Mouse (Mus musculus): Measurements from ENCODE around the gene Fdx1. TPM values are rescaled to one million over a fixed set of nuclear protein-coding genes. Genes with fewer than 3 reads are reported as not detected.
A peak's percentile ranks its signal among the peaks of the same experiment; 100 is the strongest.

Gene Fdx1
- polyA plus RNA-seq, 1 experiment = 58.6 TPM

DNA sequence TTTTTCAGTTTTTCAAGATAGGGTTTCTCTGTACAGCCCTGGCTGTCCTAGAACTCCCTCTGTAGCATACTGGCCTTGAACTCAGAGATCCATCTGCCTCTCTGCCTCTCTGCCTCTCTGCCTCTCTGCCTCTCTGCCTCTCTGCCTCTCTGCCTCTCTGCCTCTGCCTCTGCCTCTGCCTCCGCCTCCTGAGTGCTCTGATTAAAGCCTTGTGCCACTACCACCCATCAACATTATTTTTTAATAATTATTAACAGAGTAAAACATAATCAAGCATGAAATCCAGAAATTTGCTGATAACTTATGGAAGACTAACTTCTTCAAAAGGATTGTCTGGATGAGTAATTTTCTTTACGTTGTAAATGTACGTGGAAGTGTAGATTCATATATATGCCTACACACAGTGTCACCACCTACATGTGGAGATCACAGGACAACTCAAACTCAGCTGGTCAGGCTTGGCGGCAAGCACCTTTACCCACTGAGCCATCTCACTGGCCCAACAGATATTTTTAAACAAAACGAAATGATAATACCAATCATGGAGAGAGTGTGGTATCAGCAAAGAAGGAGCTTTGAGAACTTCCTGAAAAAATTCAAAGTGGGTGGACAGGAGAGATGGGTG is 31.4 kb upstream of the Fdx1 start:
- no peak for TF ChIP-seq POLR2A (IDR thresholded peaks at IDR 0.05; ENCODE audit: control insufficient read depth, low read depth, low read length)
- TF ChIP-seq CTCF (IDR thresholded peaks at IDR 0.05; ENCODE audit: control insufficient read depth, insufficient read depth, insufficient replicate concordance, low read depth, low read length) = no peak

DNA sequence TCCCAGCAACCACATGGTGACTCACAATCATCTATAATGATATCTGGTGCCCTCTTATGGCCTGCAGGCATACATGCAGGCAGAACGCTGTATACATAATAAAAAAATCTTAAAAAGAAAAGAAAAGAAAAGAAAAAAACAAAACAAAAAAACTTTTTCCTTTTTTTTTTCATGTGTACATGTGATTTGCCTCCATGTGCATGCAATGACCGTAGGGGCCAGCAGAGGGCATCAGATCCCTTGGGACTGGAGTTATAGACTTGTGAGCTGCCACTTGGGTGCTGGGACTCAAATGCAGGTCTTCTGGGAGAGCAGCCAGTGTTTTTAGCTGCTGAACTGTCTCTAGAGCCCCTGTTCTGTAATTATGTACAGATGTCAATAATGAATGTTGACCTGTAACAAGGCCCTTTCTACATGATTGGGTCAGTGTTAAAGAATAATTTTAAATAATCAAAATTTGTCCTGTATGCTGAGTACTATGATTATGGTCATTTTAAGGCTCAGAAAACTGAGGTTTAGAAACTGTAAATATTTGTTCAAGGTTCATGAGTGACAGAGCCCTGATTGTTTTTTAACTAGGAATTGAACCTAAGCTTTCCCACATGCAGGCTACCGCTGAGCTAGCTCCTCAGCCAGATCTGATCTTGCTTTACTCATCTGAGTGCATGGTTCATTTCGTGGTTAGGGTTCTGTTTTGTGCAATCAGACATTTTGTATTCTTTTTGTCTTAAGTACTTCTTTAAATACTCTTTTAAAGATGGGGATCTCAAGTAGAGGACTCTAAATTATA is 30.3 kb upstream of the Fdx1 start:
- no peaks in the 10 kb centered on the region for H3K36me3 ChIP-seq (ENCODE audit: control insufficient read depth, insufficient read depth, low read length)
- H3K4me1 ChIP-seq (ENCODE audit: control insufficient read depth, insufficient read depth, low read length) = no peaks in the 10 kb centered on the region
- peak; percentile 35; the same call in 1 of the 2 replicates for TF ChIP-seq CTCF (IDR thresholded peaks at IDR 0.05; ENCODE audit: control insufficient read depth, insufficient read depth, insufficient replicate concordance, low read depth, low read length)
- TF ChIP-seq POLR2A (IDR thresholded peaks at IDR 0.05; ENCODE audit: control insufficient read depth, low read depth, low read length) = no peak
- H3K4me3 ChIP-seq (ENCODE audit: control insufficient read depth, low read depth, low read length) = no peak overlapping the region
- no peak overlapping the region for H3K27ac ChIP-seq (ENCODE audit: control insufficient read depth, insufficient read depth, low read depth, low read length)
- no peaks in the 10 kb centered on the region for H3K27me3 ChIP-seq (ENCODE audit: control insufficient read depth, insufficient read depth, low read length)

More for the DNA sequence above, 31.4 kb upstream of the Fdx1 start:
- Histone ChIP-seq H3K36me3 (ENCODE audit: control insufficient read depth, insufficient read depth, low read length) (no peaks in the 10 kb centered on the region), H3K4me3 (ENCODE audit: control insufficient read depth, low read depth, low read length) (no peak overlapping the region), H3K27me3 (ENCODE audit: control insufficient read depth, insufficient read depth, low read length) (no peaks in the 10 kb centered on the region), H3K27ac (ENCODE audit: control insufficient read depth, insufficient read depth, low read depth, low read length) (no peak overlapping the region), H3K4me1 (ENCODE audit: control insufficient read depth, insufficient read depth, low read length) (no peaks in the 10 kb centered on the region)

DNA sequence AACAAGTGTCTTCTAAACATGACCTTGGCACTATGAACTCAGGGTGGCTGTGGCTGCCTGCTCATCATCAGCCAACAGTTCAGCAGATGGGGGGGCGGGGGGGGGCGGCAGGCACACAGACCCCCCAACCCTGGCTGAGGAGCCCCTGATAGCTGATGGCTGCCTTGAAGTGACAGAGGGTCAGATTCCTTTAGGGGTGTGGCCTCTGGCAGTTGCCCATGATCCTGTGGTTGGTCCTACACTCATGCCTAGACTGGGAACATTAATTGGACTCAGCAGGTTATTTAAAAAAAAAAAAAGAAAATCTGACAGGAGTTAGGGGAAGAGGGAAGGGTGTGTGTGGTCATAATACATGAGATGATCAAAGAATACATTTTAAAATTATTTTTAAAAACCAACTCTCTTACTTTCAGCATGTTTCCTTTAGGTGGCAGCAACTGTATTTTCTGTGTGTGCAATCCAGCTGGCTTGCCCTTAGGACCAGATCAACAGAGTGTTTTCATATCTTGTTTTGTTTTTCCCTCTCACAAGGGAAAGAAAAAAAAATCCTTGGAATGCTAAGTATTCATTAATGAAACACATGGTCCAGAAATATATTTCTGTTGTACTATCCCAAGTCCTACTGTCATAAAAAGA is 28.0 kb upstream of the Fdx1 start:
- no peaks in the 10 kb centered on the region for H3K36me3 ChIP-seq (ENCODE audit: control insufficient read depth, insufficient read depth, low read length)
- TF ChIP-seq POLR2A (IDR thresholded peaks at IDR 0.05; ENCODE audit: control insufficient read depth, low read depth, low read length) (no peak), CTCF (IDR thresholded peaks at IDR 0.05; ENCODE audit: control insufficient read depth, insufficient read depth, insufficient replicate concordance, low read depth, low read length) (no peak)
- H3K4me3 ChIP-seq (ENCODE audit: control insufficient read depth, low read depth, low read length) = no peak overlapping the region

DNA sequence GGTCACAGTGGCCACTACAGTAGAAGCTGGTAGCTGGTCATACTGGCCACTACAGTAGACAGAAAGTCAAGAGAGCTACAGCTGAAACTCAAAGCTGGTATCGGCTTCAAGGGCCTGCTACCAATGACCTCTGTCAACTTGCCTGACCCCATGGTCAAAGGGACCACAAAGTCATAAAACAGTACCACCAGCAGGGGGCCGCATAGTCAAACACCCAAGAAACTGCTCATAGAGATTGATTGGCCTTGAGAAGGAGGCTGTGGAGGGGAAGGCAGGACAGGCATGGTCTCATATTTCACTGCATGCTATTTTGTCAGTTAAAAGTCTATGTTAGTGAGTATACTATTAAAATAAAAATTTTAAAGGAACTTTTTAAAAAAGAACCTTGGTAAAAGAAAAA is 27.5 kb upstream of the Fdx1 start:
- no peak overlapping the region for H3K27ac ChIP-seq (ENCODE audit: control insufficient read depth, insufficient read depth, low read depth, low read length)
- H3K36me3 ChIP-seq (ENCODE audit: control insufficient read depth, insufficient read depth, low read length) = no peaks in the 10 kb centered on the region
- no peaks in the 10 kb centered on the region for H3K4me1 ChIP-seq (ENCODE audit: control insufficient read depth, insufficient read depth, low read length)
- no peak overlapping the region for H3K4me3 ChIP-seq (ENCODE audit: control insufficient read depth, low read depth, low read length)
- no peak for TF ChIP-seq CTCF (IDR thresholded peaks at IDR 0.05; ENCODE audit: control insufficient read depth, insufficient read depth, insufficient replicate concordance, low read depth, low read length)
- TF ChIP-seq POLR2A (IDR thresholded peaks at IDR 0.05; ENCODE audit: control insufficient read depth, low read depth, low read length) = no peak
- H3K27me3 ChIP-seq (ENCODE audit: control insufficient read depth, insufficient read depth, low read length) = no peaks in the 10 kb centered on the region

More for the DNA sequence above, 28.0 kb upstream of the Fdx1 start:
- no peaks in the 10 kb centered on the region for H3K27me3 ChIP-seq (ENCODE audit: control insufficient read depth, insufficient read depth, low read length)
- no peaks in the 10 kb centered on the region for H3K4me1 ChIP-seq (ENCODE audit: control insufficient read depth, insufficient read depth, low read length)
- no peak overlapping the region for H3K27ac ChIP-seq (ENCODE audit: control insufficient read depth, insufficient read depth, low read depth, low read length)

DNA sequence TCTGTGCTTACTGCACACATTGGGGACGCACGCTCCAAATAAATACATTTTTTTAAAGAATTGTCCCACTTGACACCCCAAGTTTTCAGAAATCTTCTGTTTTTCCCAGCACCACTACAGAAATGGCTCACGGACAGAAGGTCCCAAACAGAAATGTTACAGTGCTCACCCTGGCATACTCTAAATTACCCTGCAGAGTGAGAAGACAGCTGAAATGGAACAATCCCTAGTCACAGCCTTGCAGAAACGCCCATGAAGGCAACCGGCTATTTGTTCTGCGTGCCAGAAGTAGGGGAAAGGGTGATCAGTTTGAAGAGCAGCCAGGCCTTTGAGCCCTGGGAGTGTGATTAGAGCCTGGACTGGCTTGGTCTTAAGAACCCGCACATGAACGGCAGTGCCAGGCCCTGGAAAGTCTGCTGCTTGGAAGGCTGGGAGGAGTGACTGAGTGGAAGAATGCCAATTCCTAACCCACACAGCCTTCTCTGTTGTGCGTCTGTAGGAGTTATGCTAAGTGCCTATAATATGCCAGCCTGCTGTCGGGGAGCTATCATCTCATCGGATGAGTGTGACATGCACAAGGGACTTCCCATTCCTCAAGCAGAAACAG is 22.2 kb upstream of the Fdx1 start:
- no peaks in the 10 kb centered on the region for H3K27me3 ChIP-seq (ENCODE audit: control insufficient read depth, insufficient read depth, low read length)
- TF ChIP-seq CTCF (IDR thresholded peaks at IDR 0.05; ENCODE audit: control insufficient read depth, insufficient read depth, insufficient replicate concordance, low read depth, low read length) = no peak
- H3K27ac ChIP-seq (ENCODE audit: control insufficient read depth, insufficient read depth, low read depth, low read length) = no peak overlapping the region
- no peaks in the 10 kb centered on the region for H3K4me1 ChIP-seq (ENCODE audit: control insufficient read depth, insufficient read depth, low read length)
- H3K36me3 ChIP-seq (ENCODE audit: control insufficient read depth, insufficient read depth, low read length) = no peaks in the 10 kb centered on the region
- H3K4me3 ChIP-seq (ENCODE audit: control insufficient read depth, low read depth, low read length) = no peak overlapping the region

DNA sequence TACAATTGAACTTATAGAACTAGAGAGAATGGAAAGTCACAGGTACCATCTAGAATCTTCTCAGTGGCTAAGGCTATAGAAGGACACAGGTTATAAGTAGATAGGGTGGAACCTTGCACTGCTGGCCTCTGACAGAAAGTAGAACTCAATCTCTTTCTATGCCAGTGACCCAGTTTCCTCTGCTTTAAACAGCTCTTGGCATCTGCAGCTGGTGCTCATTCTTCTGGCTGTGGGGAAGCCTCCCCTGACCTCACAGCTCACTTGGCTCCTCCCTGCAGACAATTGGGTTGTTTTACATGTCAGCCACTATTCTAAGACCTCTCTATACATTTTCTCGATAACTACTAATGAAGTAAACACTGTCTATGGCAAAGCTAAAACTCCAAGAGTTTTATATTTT is 17.8 kb upstream of the Fdx1 start:
- Histone ChIP-seq H3K4me1 (ENCODE audit: control insufficient read depth, insufficient read depth, low read length) (no peaks in the 10 kb centered on the region), H3K27ac (ENCODE audit: control insufficient read depth, insufficient read depth, low read depth, low read length) (no peak overlapping the region), H3K27me3 (ENCODE audit: control insufficient read depth, insufficient read depth, low read length) (no peaks in the 10 kb centered on the region), H3K4me3 (ENCODE audit: control insufficient read depth, low read depth, low read length) (no peak overlapping the region), H3K36me3 (ENCODE audit: control insufficient read depth, insufficient read depth, low read length) (no peaks in the 10 kb centered on the region)
- no peak for TF ChIP-seq POLR2A (IDR thresholded peaks at IDR 0.05; ENCODE audit: control insufficient read depth, low read depth, low read length)
- no peak for TF ChIP-seq CTCF (IDR thresholded peaks at IDR 0.05; ENCODE audit: control insufficient read depth, insufficient read depth, insufficient replicate concordance, low read depth, low read length)

DNA sequence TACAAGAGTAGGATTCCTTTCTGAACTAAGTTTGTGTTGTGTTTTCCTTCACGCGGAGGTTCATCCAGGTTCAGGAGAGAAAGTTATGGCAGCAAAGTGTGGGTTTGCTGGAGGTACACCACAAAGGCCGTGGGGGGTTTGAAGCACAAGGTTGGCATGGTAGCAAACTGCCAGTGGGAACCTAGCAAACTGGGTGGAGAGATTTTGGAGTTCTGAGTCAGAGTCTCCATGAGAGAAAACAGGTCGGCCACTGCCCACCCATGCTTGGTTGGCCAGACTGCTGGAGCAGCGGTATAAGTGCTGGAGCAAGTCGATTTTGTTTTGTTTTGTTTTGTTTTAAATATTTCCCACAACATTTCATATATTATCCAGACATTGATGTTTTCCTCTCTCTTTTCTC is 15.9 kb upstream of the Fdx1 start:
- Histone ChIP-seq H3K27ac (ENCODE audit: control insufficient read depth, insufficient read depth, low read depth, low read length) (no peak overlapping the region), H3K36me3 (ENCODE audit: control insufficient read depth, insufficient read depth, low read length) (no peaks in the 10 kb centered on the region), H3K27me3 (ENCODE audit: control insufficient read depth, insufficient read depth, low read length) (no peaks in the 10 kb centered on the region), H3K4me1 (ENCODE audit: control insufficient read depth, insufficient read depth, low read length) (no peaks in the 10 kb centered on the region), H3K4me3 (ENCODE audit: control insufficient read depth, low read depth, low read length) (no peak overlapping the region)
- TF ChIP-seq CTCF (IDR thresholded peaks at IDR 0.05; ENCODE audit: control insufficient read depth, insufficient read depth, insufficient replicate concordance, low read depth, low read length) (no peak), POLR2A (IDR thresholded peaks at IDR 0.05; ENCODE audit: control insufficient read depth, low read depth, low read length) (no peak)

Measured in testis, adult 2 months (tissue).